Mouse (Mus musculus) right cerebral cortex, postnatal 10 days (tissue): ENCODE data around the gene Trim32.

Experiments used
- DNase-seq, 2 experiments: peaks; one replicate each; pipeline ENCODE4 v3.0.0; 2021; ENCODE audit warnings: low spot score in 2 of 2

Trim32 gene

DNA sequence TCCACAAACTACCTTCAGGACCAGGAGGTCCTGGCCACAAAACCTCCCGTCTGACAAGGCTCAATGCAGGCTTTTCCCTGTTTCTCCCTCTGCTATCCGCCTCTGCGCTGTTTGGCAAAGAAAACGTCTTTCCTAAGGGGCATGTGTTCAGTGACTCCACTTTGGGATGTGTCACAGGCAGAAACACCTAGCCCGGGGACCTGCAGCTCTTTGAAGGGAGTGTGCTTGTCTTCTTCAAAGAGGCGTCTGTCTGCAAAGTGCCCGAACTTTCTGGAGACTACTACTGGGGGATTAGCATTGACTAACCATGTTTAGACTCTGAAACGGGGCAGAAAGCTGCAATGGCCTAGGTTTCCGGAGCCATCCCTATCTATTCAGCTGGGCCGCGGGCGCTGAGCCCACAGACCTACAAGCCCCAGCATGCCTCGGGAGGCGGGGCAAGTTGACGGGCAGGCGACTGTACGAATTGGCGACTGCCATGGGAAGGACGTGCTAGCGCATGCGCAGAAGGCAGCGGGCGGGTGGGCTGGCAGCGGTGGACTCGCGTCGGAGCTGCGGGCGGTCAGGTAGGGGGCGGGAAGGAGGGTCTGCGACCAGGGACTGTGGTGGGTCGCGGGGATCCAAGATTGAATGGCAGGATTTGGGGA is at the start of gene Trim32:
Gene Trim32 (plus strand): TSS at position 483 of the 647 bp plus-strand sequence.
- DNase-seq: peak; percentile 98 to 100

DNA sequence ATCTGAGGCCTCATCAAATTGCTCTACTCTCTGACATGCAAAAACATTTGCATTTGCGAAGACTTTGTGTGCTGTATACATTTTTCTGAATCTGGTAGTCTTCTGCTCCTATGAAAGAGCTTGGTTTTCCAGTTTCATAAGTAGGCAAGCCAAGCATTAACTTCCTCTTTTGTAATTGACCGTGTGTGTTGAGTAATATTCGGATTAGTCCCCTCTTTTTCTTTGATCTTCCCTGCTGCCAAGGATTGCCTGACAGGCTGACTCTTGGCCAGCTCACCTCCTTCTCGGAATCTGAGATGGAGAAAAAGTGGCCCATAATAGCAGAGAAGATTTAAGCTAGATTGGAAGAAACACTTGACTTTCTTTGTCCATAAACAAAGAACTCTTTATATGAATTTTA is 39.3 kb upstream of the Trim32 start:
- DNase-seq: no peak

DNA sequence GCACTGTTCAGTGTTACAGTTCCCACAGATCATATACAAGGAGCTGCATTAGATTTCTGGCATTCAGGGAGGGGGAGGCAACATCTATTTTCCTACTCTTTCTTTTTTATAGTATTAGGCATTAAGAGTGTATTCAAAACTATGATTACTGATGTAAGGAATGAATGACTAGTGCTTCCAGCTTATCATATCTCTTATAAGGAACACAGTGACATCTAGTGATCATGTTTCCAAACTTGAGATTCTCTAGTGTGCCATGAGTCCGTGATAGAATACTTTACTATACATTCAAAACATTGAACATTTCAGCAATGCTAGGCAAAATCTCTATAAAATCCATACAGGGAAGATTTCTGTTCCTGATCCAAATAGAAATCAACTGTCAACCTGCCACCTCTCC is 24.5 kb upstream of the Trim32 start:
- no peak for DNase-seq

DNA sequence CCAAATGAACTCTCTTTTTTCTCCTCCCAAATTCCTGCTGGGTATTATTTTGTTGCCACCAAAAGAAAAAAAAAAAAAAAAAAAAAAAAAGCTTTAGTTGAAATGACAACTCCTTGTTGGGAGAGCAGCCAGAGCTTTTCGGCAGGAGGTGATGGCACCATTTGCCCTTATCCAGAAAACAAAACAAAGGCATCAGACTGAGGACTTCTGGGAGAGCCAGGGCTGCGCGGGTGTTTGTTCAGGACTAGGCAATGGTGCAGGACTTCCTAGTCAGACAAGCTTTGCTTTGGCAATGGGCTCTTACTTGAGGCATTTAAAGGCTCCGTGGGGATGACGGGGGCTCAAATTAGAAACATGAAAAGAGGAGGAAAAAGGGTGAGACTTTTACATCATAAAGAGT is 17.8 kb upstream of the Trim32 start:
- DNase-seq: peak in 1 of 2 experiments; percentile 27

DNA sequence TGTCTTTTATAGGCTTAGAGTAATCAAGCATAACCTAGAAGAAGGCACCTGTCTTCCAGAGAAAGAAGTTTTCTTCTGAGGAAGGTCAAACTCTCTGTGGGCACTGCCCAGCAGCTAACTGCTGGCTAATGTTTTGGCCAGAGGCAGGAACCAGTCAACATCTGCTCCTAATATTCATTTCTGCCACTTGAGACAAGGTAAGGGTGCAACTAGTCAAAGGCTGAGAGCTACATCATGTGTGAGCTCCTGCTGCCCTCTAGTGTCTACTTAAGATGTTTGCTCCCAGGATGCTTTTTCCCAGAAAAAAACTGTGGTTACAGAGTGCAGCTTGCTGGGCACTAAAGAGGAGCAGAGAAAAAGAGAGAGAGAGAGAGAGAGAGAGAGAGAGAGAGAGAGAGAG is 15.0 kb upstream of the Trim32 start:
- DNase-seq: peak; percentile 42 to 50

GRCm38 (mm10) chr4:65594601-65595369 is 10.0 kb upstream of the Trim32 start:
- DNase-seq: no peak

- DNase-seq: no peak
Observed at GRCm38 (mm10) chr4:65605151-65605702, 441 bp downstream of the Trim32 start.

DNA sequence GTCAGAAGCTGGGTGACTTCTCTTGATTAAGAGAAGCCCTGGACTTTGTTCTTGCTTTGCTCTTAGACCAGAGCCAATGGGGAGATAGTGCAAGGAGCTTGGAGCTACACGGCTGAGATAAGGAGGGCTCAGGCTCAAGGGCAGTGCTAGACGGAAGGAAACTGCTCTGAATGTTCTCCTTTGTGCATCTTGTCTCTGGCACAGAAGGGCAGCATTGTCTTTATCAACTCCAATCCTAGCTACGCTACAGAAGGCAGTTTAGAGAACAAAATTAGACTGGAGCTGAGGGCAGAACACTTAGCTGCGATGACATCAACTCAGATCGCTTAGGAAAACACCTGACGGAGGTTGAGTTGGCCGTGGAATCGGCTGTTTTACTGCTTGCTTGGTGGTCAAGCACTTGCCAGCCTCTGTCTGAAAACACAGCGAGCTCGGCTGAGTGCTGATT is 2.4 kb downstream of the Trim32 start:
- no peak for DNase-seq

DNA sequence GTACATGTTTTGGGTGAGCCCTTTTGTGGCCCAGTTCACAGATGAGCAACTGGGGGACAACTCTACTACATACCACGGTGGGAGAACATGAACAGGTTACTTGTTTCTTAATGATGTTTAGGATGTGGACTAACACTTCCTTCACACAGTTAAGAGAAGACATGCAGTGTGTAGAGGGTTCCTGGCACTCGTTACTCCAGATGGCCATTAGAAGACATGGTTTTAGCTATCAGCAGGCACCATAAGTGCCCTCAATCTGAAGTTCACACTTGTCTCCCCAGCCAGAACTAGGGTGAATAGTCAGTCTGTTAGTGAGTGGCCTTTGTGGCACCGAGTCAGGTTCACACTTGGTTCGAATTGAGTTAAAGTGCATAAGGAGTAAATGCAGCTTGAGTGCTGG is 3.3 kb downstream of the Trim32 start:
- no peak for DNase-seq

- no peak for DNase-seq
Observed at GRCm38 (mm10) chr4:65610329-65610728, 5.5 kb downstream of the Trim32 start.

DNA sequence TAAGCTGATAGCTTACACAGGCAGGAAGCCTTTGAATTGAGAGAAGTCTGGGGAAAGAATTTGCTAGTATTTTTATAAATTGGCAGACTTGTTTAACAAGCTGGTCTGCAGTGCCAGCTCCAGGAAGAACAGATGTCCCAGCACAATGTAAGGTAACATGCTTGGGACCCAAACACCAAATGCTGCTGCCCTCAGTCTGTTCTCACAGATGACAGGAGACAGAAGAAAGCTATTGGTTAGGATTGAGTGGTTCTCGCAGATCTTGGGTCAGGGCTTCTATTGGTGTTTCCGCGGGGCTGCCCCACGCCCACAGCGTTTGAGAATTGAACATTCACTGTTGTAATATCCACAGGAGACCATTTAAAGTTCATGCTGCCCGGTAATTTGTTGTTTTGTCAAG is 6.1 kb downstream of the Trim32 start:
- peak in 1 of 2 experiments; percentile 57 for DNase-seq

DNA sequence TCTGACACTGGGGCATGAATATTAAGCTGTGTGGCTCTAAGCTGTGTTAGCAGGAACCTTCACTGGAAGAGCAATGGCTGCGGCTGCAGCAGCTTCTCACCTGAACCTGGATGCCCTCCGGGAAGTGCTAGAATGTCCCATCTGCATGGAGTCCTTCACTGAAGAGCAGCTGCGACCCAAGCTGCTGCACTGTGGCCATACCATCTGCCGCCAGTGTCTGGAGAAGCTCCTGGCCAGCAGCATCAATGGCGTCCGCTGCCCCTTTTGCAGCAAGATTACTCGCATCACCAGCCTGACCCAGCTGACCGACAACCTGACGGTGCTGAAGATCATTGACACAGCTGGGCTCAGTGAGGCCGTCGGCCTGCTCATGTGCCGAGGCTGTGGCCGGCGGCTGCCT is 8.3 kb downstream of the Trim32 start:
- DNase-seq: no peak

DNA sequence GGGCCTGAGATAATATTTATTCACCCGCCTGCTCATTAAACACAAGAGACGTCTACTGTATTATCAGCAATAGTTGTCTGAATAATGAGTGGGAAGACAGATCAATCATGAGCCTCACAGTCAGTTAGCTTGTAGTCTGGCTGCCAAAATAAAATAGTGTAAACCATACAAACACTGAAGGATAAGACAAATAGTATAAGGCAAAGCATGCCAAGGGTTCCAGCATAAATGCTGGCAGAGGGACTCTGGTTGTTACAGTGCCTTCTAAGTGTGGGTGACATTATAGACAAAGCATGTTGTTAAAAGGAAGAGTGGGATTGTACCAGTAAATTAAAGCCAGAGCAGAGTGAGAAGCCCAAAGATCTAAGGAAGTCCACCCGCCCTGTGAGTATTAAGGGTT is 15.3 kb downstream of the Trim32 start:
- DNase-seq: no peak

GRCm38 (mm10) chr4:65638231-65638630 is 33.4 kb downstream of the Trim32 start:
- no peak for DNase-seq

DNA sequence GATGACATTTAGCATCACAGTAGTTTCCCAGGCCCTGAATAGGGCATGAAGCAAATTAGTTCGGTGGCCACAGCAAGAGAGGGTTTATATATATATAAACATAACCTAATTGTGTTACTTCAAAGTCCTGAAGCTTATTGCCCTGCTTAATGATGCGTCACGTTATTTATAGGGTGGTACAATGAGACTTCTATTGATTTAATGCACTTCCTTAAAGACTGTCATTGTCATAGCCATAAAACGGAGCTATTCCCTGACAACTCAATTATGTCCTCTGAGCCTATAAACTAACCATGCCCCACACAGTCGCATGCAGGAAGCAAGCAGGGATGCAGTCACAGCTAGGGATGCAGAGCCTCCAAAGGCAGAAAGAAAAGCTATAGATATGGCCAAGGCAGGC is 37.8 kb downstream of the Trim32 start:
- DNase-seq: no peak

DNA sequence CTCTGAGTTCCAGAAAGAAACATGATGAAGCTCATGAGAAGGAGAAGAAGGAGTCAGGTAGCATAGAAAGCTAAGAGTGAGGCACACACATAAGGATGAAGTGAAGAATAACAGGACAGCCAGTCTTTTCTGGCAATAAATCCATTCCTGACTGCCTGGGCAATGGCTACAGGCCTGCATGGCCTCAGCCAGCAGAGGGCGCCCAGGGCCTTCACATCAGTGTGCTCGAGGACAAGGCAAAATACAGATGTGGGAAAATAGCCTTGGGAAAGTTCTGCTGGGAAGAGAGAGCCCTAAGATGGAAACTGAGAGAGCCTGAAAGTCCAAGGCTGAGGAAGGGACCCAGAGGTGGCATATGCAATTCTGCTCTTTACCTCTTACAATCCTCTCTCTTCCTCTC is 49.9 kb downstream of the Trim32 start:
- DNase-seq: peak; percentile 84 to 90

- DNase-seq: no peak
Observed at GRCm38 (mm10) chr4:65663176-65663575, 58.4 kb downstream of the Trim32 start.
